Mouse (Mus musculus): Measurements from ENCODE around the gene Ctnnal1.

Ctnnal1 gene

GRCm38 (mm10) chr4:56858733-56859132 lies 6.3 kb downstream of the Ctnnal1 start:
- DNase-seq = no peak

- DNase-seq = no peak
Observed at GRCm38 (mm10) chr4:56856371-56856949, 8.5 kb downstream of the Ctnnal1 start.

- no peak for DNase-seq
Observed at GRCm38 (mm10) chr4:56855935-56856334, 9.1 kb downstream of the Ctnnal1 start.

GRCm38 (mm10) chr4:56850724-56851123 lies 14.3 kb downstream of the Ctnnal1 start:
- peak; percentile 23 for DNase-seq

- DNase-seq = no peak
Observed at GRCm38 (mm10) chr4:56848044-56848443, 16.9 kb downstream of the Ctnnal1 start.

- no peak for DNase-seq
Observed at GRCm38 (mm10) chr4:56847400-56847799, 17.6 kb downstream of the Ctnnal1 start.

- no peak for DNase-seq
Observed at GRCm38 (mm10) chr4:56845896-56846533, 19.0 kb downstream of the Ctnnal1 start.

- DNase-seq = no peak
Observed at GRCm38 (mm10) chr4:56844911-56845310, 20.1 kb downstream of the Ctnnal1 start.

GRCm38 (mm10) chr4:56843963-56844362 lies 21.0 kb downstream of the Ctnnal1 start:
- DNase-seq = no peak

- no peak for DNase-seq
Observed at GRCm38 (mm10) chr4:56842501-56842900, 22.5 kb downstream of the Ctnnal1 start.

- no peak for DNase-seq
Observed at GRCm38 (mm10) chr4:56840297-56840696, 24.7 kb downstream of the Ctnnal1 start.

GRCm38 (mm10) chr4:56837661-56838060 lies 27.3 kb downstream of the Ctnnal1 start:
- no peak for DNase-seq

GRCm38 (mm10) chr4:56831998-56832397 lies 33.0 kb downstream of the Ctnnal1 start:
- DNase-seq = no peak

- DNase-seq = no peak
Observed at GRCm38 (mm10) chr4:56831013-56831609, 33.9 kb downstream of the Ctnnal1 start.

GRCm38 (mm10) chr4:56829511-56829921 lies 35.5 kb downstream of the Ctnnal1 start:
- DNase-seq = no peak

- no peak for DNase-seq
Observed at GRCm38 (mm10) chr4:56828932-56829331, 36.1 kb downstream of the Ctnnal1 start.

GRCm38 (mm10) chr4:56824231-56824630 lies 40.8 kb downstream of the Ctnnal1 start:
- no peak for DNase-seq

GRCm38 (mm10) chr4:56820017-56820550 lies 44.9 kb downstream of the Ctnnal1 start:
- no peak for DNase-seq

GRCm38 (mm10) chr4:56815131-56815530 lies 49.9 kb downstream of the Ctnnal1 start:
- DNase-seq = no peak

- DNase-seq = no peak
Observed at GRCm38 (mm10) chr4:56812096-56812495, 52.9 kb downstream of the Ctnnal1 start.

GRCm38 (mm10) chr4:56811642-56812041 lies 53.3 kb downstream of the Ctnnal1 start:
- DNase-seq = no peak

GRCm38 (mm10) chr4:56809050-56809449 lies 55.9 kb downstream of the Ctnnal1 start:
- DNase-seq = no peak

- peak; percentile 5 for DNase-seq
Observed at GRCm38 (mm10) chr4:56802669-56803150, 62.3 kb downstream of the Ctnnal1 start.

Data from liver (tissue).